Mouse (Mus musculus): Measurements from ENCODE around the gene 4932438H23Rik. TPM values are rescaled to one million over a fixed set of nuclear protein-coding genes. Genes with fewer than 3 reads are reported as not detected.
A peak's percentile ranks its signal among the peaks of the same experiment; 100 is the strongest.

4932438H23Rik gene
- polyA plus RNA-seq, 1 experiment from 2014 or later, result 0.27 TPM

DNA sequence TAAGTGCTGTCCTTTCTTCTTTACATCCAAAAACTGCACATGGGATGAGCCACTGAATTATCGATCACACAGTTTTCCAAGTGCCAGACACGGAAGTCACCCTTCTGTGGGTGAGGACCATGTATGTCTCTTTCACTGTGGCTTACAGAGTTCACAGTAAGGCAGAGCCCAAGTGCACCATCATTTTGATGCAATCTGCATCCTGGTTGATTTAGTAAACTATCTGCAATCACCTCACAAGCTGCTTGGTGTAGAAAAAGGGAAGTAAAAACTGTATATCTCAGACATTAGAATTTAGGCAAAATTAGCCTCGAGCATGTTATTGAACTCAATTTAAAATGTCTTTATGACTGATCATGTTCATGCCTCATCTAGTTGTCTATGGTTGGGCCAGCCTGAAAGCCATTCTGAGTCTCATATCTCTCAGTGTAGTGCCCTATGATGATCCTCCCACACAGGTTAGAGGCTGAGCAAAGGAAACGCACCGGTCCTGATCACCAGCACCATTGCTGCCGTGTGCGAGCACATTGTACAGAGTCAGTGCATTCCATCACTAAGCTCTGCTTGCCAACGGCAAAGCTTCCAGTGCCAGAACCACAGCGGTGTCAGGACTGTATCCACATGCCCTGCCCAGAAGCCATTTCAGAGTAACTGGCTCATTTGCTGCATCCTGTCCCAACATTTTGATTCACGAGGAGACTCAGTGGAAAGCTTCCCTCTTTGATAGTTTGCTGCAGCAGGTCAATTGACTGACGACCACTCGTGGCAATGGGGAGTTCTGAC is 30.1 kb downstream of the 4932438H23Rik start:
- Histone ChIP-seq H3K9me3 (no peaks in the 10 kb centered on the region), H3K27me3 (ENCODE audit: insufficient read depth, poor library complexity, severe bottlenecking) (peaks cover 4% of the 10 kb centered on the region; the same call in 1 of the 2 replicates), H3K36me3 (no peaks in the 10 kb centered on the region), H3K4me1 (replicated peaks) (peaks cover 9% of the 10 kb centered on the region), H3K4me3 (no peak overlapping the region), H3K27ac (no peak overlapping the region)
- no peak for DNase-seq (ENCODE audit: low spot score)
- WGBS, result 88% methylated on average over 12 of the region's 12 CpGs

DNA sequence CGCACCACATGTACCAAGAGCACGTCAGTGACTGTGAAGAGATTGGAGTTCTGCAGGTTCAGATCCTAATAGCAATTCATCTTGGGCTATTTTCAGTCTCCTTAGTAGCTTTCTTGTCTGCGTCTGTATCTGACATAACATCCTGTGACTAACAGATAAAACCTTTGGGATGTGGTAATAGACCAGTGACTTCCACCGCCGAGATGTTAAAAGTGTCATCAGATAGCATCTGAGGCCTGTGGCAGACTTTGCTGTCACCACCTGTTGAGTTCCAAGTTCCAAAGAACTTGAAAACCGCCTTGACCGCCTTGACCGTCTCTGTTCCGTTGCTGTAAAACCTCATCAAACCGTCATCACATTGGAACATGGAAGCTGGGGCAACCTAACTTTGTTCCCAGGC is 31.1 kb downstream of the 4932438H23Rik start:
- DNase-seq (ENCODE audit: low spot score), result no peak
- H3K4me3 ChIP-seq, result no peak overlapping the region
- H3K36me3 ChIP-seq, result no peaks in the 10 kb centered on the region
- H3K27me3 ChIP-seq (ENCODE audit: insufficient read depth, poor library complexity, severe bottlenecking), result peaks cover 4% of the 10 kb centered on the region; the same call in 1 of the 2 replicates
- WGBS, result 91% methylated on average over 10 of the region's 10 CpGs
- peaks cover 4% of the 10 kb centered on the region for H3K4me1 ChIP-seq (replicated peaks)
- no peak overlapping the region for H3K27ac ChIP-seq
- H3K9me3 ChIP-seq, result no peaks in the 10 kb centered on the region

DNA sequence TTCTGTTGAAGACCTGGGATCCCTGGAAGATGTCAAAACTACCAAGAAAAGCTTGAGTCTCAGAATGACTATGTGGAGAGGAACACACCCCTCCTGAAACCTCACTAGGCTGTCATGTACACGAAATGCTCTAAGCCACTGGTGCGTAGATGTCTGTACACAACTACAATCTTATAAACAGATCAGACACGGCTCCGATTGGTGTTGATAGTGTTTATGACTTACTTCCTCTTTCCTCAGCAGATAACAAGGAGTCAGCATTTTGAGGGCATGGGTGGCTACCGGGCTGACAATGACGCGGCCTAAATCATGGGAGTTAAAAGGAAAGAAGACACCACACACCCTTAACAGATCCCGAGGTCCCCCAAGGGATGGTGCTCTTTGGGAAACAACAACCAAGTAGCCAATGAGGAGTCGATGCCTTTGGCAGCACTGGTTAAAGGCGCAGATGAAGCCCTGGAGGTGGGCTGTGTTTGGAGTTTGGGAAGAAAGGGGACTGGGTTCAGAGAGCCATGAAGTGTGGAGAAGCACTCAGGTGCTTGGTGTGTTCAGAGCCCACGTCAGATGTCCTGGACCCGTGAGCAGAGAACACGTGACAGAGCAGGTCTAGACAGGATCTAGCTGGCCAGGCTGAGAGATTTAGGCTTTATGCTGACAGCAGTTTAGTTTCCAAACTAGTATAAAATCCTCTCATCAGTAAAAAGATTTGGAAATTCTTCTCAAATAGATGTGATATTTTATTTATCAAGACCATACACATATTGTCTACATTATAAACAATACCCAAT is 33.2 kb downstream of the 4932438H23Rik start:
- H3K27ac ChIP-seq, result no peak overlapping the region
- H3K9me3 ChIP-seq, result no peaks in the 10 kb centered on the region
- no peak overlapping the region for H3K4me3 ChIP-seq
- no peak for DNase-seq (ENCODE audit: low spot score)
- H3K36me3 ChIP-seq, result no peaks in the 10 kb centered on the region
- 0 out of 2 replicates have a peak, but pooled peaks cover under 1% of the 10 kb centered on the region for H3K4me1 ChIP-seq (replicated peaks)
- H3K27me3 ChIP-seq (ENCODE audit: insufficient read depth, poor library complexity, severe bottlenecking), result peaks cover 7% of the 10 kb centered on the region; the same call in 1 of the 2 replicates
- 87% methylated on average over 13 of the region's 13 CpGs for WGBS

DNA sequence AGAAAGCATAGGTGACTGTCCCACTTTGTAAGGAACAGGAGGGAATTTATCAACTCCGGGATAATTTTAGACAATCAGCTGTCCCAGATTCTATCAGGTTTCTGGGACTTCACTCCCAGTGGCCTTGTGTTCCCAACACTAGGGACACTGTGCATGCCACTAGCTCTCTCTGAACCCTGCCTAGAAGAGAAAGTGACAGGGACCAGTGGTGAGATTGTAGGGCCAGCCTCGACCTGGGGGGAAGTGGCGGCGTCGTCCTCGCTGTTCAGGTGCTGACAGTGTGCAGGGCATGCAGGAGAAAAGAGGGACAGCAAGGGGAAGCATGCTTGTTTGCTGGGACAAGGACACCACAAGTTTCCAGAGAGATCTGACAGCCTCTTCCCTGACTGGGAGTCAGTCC is 37.2 kb downstream of the 4932438H23Rik start:
- Histone ChIP-seq H3K4me1 (replicated peaks) (0 out of 2 replicates have a peak, but pooled peaks cover 4% of the 10 kb centered on the region), H3K27ac (no peak overlapping the region), H3K9me3 (no peaks in the 10 kb centered on the region), H3K27me3 (ENCODE audit: insufficient read depth, poor library complexity, severe bottlenecking) (peaks cover 5% of the 10 kb centered on the region; the same call in 1 of the 2 replicates), H3K4me3 (no peak overlapping the region), H3K36me3 (no peaks in the 10 kb centered on the region)
- no peak for DNase-seq (ENCODE audit: low spot score)
- 83% methylated on average over 6 of the region's 6 CpGs for WGBS

DNA sequence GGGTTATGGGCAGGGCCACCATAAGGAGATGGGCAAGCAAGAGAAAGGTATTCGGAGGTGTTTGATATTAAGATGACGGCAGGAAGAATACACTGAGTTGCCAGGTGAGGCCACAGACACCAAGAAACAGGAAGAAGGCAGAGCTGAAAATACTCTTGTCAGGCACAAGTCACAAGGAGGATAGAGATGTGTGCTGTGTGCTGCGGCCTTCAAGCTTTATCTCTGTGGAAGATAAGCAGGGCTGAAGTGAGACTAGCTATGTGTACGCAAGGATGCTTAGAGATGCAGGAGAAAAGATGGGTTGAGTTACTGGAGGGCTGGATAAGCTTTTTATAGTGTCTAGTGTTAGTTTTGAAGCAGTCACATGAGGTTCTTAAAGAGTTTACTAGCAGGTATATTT is 37.7 kb downstream of the 4932438H23Rik start:
- 89% methylated on average over 4 of the region's 4 CpGs for WGBS
- H3K9me3 ChIP-seq, result no peaks in the 10 kb centered on the region
- H3K27ac ChIP-seq, result no peak overlapping the region
- no peak for DNase-seq (ENCODE audit: low spot score)
- no peak overlapping the region for H3K4me3 ChIP-seq
- peaks cover 5% of the 10 kb centered on the region; the same call in 1 of the 2 replicates for H3K27me3 ChIP-seq (ENCODE audit: insufficient read depth, poor library complexity, severe bottlenecking)
- no peaks in the 10 kb centered on the region for H3K36me3 ChIP-seq
- H3K4me1 ChIP-seq (replicated peaks), result 0 out of 2 replicates have a peak, but pooled peaks cover 4% of the 10 kb centered on the region

DNA sequence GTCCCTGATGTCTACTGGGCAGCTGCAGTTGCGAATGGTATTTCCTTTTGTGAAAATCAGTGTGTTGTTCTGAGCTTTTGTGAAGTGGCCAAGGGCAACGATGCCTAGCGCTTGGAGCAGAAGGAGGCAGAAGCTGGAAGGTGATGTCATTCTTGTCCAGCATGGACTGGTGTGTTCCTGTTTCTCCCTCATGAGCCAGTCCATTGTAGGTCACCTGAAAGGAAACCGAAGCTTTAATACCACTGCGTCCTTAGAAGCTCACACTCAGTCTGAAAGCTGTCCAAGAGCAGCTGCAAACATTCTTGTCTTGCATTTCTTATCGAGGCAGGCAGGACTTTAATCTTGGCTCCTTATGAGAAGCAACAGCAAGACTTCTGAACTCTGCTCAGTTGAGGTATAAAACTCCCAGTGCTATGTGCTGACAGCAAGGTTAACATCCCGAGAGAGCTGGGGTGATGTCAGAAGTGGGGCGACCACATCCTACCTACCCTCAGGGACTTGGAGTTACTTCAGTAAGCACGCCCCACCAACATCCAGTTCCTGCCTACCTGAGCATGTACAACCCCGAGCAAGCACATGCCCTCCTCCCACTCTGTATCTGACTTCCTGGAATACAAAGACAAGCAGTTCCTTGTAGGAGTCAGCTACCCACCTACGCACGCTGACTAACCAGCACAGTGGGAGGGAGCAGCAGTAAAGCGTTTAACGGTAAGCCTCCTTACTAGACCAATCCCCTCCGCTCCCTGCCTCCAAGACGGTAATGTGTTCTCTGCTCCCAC is 38.7 kb downstream of the 4932438H23Rik start:
- peaks cover 5% of the 10 kb centered on the region; the same call in 1 of the 2 replicates for H3K27me3 ChIP-seq (ENCODE audit: insufficient read depth, poor library complexity, severe bottlenecking)
- H3K4me1 ChIP-seq (replicated peaks), result 0 out of 2 replicates have a peak, but pooled peaks cover 4% of the 10 kb centered on the region
- H3K36me3 ChIP-seq, result no peaks in the 10 kb centered on the region
- no peaks in the 10 kb centered on the region for H3K9me3 ChIP-seq
- no peak overlapping the region for H3K27ac ChIP-seq
- H3K4me3 ChIP-seq, result no peak overlapping the region
- DNase-seq (ENCODE audit: low spot score), result no peak
- 62% methylated on average over 16 of the region's 16 CpGs for WGBS

DNA sequence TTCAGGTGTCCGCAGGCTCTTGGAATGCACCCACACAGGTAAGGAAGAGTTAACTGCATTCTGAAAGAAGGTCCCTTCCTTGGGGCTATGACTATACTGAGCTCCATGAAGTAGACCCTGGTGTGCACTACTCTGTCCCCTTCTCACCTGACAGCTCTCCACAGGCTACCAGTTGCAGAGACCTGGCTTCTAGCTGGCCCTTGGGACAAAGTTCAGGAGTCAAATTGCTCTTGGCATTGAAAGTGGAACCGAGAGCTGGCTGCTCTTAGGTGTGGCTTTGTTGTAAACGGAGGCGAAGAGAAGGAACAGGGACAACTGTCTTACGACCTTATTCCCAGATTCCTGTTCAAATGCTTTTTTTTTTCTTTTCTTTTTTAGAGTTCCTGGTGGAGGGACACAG is 39.8 kb downstream of the 4932438H23Rik start:
- 88% methylated on average over 5 of the region's 5 CpGs for WGBS
- no peak overlapping the region for H3K4me3 ChIP-seq
- no peaks in the 10 kb centered on the region for H3K36me3 ChIP-seq
- 0 out of 2 replicates have a peak, but pooled peaks cover 4% of the 10 kb centered on the region for H3K4me1 ChIP-seq (replicated peaks)
- no peak overlapping the region for H3K27ac ChIP-seq
- DNase-seq (ENCODE audit: low spot score), result no peak
- H3K9me3 ChIP-seq, result no peaks in the 10 kb centered on the region
- peaks cover 5% of the 10 kb centered on the region for H3K27me3 ChIP-seq (ENCODE audit: insufficient read depth, poor library complexity, severe bottlenecking)

DNA sequence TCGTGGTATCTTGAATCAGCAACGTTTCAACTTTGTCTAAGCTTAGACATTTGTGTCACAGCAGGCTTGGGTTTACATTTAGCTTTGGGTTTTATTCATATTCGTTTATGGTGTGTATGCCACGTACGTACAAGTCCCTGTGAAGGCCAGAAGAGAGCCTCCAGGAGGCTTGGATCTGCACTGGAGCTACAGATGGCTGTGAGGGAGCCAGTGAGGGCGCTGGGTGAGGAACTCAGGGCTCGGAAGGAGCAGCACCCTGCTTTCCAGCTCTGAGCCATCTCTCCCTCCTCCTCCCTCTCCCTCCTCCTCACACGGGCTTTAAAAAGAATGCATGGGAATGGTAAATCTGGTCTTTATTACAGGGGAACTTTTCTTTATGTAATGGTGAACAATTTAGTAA is 41.3 kb downstream of the 4932438H23Rik start:
- H3K36me3 ChIP-seq, result no peaks in the 10 kb centered on the region
- no peak for DNase-seq (ENCODE audit: low spot score)
- no peak overlapping the region for H3K4me3 ChIP-seq
- no peak overlapping the region for H3K27ac ChIP-seq
- WGBS, result 67% methylated on average over 8 of the region's 8 CpGs
- H3K27me3 ChIP-seq (ENCODE audit: insufficient read depth, poor library complexity, severe bottlenecking), result peaks cover 5% of the 10 kb centered on the region
- H3K4me1 ChIP-seq (replicated peaks), result 0 out of 2 replicates have a peak, but pooled peaks cover 4% of the 10 kb centered on the region
- no peaks in the 10 kb centered on the region for H3K9me3 ChIP-seq

DNA sequence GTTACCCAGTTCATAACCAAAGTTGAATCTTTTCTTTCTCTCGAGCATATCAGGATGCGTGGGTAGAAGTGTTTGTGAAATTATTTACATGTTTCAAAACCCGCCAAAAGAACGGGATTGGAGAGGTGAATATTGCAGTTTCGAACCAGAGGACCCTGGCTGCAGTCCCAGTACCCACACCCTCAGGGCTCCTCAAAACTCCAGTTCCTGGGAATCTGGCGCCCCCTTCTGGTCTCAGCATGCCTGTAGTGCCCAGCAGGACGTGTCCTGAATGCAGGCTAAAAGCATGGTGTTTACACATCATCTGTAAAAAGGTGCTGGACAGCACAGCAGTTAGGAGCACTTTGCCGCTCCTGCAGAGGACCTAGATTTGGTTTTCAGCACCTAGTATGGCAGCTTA is 49.4 kb downstream of the 4932438H23Rik start:
- peaks cover 19% of the 10 kb centered on the region for H3K4me1 ChIP-seq (replicated peaks)
- H3K27me3 ChIP-seq (ENCODE audit: insufficient read depth, poor library complexity, severe bottlenecking), result no peaks in the 10 kb centered on the region; the same call in 1 of the 2 replicates
- DNase-seq (ENCODE audit: low spot score), result peak; percentile 58
- no peak overlapping the region for H3K4me3 ChIP-seq
- H3K9me3 ChIP-seq, result no peaks in the 10 kb centered on the region
- 56% methylated on average over 8 of the region's 8 CpGs for WGBS
- H3K27ac ChIP-seq, result no peak overlapping the region
- H3K36me3 ChIP-seq, result peaks cover 15% of the 10 kb centered on the region

DNA sequence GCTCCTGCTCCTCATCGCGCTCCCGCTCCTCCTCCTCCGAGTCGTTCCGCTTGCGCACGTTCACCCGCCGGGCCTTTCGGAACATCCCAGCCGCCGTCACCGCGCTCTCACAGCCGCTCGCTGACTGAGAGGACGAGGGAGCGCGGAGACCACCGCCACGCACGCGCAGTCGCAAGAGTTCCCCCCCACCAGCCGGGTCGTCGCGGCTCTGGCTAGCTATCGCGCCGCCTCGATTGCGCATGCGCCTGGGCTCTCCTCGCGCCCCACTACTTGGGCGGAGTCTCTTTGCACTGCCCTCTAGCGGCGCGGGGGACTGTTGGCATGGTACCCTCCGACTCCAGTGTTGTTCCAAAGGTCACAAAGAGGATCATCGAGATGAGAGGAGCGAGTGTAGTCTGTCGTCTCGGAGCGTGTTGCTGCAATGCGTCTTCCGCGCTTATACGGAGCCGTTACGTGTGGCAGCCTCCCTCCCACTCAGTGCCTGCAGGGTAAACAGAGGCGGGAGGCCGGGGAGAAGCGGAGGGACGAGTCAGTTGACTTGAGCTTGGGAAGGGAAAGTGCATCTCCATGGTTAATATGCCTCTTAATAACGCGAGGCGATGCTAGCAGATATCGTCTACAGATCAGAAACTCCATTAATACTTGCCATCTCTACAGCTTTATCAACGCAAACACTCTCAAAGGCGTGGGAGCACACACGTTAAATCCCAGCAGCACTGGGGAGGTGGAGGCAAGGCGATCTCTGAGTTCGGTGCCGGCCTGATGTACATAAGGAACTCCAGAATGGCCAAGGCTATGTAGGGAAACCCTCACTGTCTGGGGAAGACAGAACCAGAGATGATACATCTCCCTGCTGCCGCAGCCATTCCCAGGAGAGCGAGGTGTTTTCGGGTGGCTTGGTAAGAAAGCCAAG is 50.4 kb downstream of the 4932438H23Rik start, which contains the start of gene Paxbp1:
TSS of gene Paxbp1 (minus strand) at position 274 of the 913 bp plus-strand sequence.
- Histone ChIP-seq H3K27me3 (ENCODE audit: insufficient read depth, poor library complexity, severe bottlenecking) (no peaks in the 10 kb centered on the region; the same call in 1 of the 2 replicates), H3K4me1 (replicated peaks) (peaks cover 19% of the 10 kb centered on the region), H3K27ac (peak within 1 kb of the TSS; percentile 97), H3K36me3 (peaks cover 25% of the 10 kb centered on the region), H3K4me3 (peak within 1 kb of the TSS; percentile 99), H3K9me3 (no peaks in the 10 kb centered on the region)
- whole genome bisulfite sequencing, result 2% methylated on average over 70 of the region's 70 CpGs
- peak; percentile 100 for DNase-seq (ENCODE audit: low spot score)

DNA sequence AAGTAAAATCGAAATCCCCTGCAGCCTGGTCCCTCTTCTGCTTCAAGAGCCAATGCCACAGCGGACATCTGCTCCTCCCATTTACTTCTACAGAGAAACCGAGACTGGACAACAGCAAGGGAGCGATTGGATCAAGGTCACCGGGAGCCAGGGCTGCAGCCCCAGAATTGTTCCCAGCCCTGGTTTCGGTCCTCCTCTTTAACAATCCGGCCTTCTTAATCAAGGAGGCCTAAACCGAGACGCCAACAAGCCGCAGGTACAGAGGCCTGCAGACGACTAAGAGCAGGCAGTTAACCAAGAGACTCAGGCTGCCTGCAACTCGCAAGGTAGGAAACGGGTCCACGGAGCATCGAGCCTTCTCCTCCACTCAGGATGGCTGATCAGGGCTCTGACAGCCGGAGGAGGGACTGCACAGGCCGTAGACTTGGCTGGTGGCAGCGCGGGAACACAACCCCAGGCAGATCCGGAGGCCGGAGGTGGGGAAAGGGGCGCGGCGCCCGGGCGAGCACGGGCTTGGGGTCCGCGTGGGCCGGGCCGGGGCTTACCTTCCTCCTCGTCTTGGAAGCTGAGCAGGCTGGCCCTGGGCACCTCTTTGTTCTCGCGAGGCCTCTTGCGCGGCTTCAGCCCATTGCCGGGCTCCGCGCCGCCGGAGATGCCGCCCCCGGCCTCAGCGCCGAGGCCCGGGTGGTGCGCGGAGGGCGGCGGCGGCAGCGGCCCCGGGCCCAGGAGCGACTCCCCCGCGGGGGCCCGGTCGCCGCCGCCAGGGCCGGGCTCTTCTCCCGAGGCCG is 51.3 kb downstream of the 4932438H23Rik start:
- peaks cover 33% of the 10 kb centered on the region for H3K36me3 ChIP-seq
- peaks cover 19% of the 10 kb centered on the region for H3K4me1 ChIP-seq (replicated peaks)
- WGBS, result under 1% methylated on average over 63 of the region's 63 CpGs
- H3K27me3 ChIP-seq (ENCODE audit: insufficient read depth, poor library complexity, severe bottlenecking), result no peaks in the 10 kb centered on the region; the same call in 1 of the 2 replicates
- DNase-seq (ENCODE audit: low spot score), result peak; percentile 73
- no peaks in the 10 kb centered on the region for H3K9me3 ChIP-seq
- peak overlapping the region; percentile 97 for H3K27ac ChIP-seq
- peak overlapping the region; percentile 99 for H3K4me3 ChIP-seq
